Mouse (Mus musculus) frontal cortex, postnatal 25 days (tissue): Measurements from ENCODE around the gene Pmf1.
"Not testable (repeated sequence)": the region's sequence is repeated elsewhere in the genome, so short reads cannot be mapped to it uniquely, and the experiment has no call there.

Experiments used
- DNase-seq, 2 experiments: peaks; one replicate each; pipeline ENCODE4 v3.0.0; 2022; ENCODE audit warnings: low spot score in 2 of 2

The Pmf1 gene

GRCm38 (mm10) chr3:88395742-88396141 is 14.4 kb downstream of the Pmf1 start:
- DNase-seq, result no peak

- no peak for DNase-seq
Measured at GRCm38 (mm10) chr3:88395288-88395687, 14.8 kb downstream of the Pmf1 start.

- DNase-seq, result no peak
Measured at GRCm38 (mm10) chr3:88393776-88394375, 16.3 kb downstream of the Pmf1 start.

- DNase-seq, result no peak
Measured at GRCm38 (mm10) chr3:88384364-88384763, 25.8 kb downstream of the Pmf1 start, which contains the start of gene Bglap. Gene Bglap (minus strand): TSS chr3:88384464.

DNA sequence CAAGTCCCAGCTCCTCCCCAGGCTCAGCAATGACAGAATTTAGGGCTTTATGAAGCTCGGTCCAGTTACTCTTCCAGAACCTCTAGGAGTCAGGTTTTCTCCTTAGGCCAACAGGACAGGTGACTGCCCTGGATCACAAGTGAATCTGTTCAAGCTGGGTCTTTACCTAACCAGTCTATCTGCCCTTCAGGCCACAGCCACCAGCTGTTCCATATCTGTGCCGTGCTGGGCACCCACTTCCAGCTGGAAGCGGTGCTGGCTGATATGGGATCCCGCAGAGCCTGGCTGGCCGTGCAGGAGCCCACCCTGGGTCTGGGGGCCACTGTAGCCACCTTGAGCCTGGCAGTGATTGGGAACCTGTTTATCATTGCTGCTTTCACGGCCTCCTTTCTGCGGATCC is 27.7 kb downstream of the Pmf1 start:
- DNase-seq, result not testable (repeated sequence)

GRCm38 (mm10) chr3:88381389-88382315 is 28.5 kb downstream of the Pmf1 start:
- DNase-seq, result not testable (repeated sequence)

DNA sequence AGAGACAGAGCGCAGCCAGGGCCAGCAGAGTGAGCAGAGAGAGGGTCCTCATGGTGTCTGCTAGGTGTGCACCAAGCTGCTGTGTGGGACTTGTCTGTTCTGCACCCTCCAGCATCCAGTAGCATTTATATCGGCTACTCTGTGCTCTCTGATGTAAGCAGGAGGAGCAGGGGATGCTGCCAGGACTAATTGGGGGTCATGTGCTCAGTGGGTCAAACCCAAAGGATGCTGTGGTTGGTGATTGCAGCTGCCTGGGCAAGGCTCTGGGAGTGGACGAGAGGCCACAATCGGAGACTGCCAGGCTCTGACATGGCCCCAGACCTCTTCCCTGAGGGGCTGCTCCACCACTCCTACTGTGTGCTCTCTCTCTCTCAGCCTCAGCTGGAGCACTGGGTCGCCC is 31.5 kb downstream of the Pmf1 start, which contains the start of gene Bglap2:
Gene Bglap2, minus strand, starts transcription at position 101 of the 400 bp plus-strand sequence.
- DNase-seq, result not testable (repeated sequence)

GRCm38 (mm10) chr3:88376644-88377043 is 33.5 kb downstream of the Pmf1 start:
- not testable (repeated sequence) for DNase-seq

DNA sequence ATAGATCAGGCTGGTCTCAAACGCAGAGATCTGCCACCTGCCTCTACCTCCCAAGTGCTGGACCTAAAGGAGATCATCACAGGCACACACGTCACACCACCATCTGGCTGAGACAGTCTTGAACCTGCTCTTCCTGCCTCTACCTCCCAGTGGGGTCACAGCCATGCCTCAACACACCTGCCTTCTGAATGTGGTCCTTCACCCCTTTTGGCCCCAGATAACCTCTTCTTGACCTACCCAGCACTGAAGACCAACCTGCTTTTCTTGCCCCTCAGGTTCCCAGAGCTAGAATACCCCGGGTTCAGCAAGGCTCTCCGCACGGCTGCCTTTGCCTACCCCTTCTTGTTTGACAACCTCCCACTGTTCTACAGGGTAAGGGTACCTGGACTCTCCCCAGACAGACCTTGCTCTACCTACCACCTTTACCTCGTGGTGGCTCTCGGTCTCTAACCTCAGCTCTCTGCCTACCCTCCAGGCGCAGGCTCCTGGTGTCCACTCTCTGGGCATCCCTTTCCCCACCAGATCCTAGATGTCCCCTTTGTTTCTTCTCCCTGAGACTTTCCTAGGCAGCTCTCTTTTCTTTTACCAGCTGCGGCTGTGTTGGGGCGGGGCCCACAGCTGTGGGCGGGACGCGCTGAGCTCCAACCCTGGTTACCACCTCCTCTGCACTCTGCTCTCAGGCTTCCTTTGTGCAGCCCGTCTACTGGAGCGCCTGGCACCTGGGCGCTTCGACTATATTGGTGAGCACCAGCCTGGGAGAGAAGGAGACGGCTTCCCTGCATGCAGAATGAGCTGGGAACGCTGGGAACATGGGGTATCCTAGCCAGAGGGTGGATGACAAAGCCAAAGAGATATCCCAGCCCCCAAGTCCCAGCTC is 34.1 kb downstream of the Pmf1 start:
- DNase-seq, result not testable (repeated sequence)

DNA sequence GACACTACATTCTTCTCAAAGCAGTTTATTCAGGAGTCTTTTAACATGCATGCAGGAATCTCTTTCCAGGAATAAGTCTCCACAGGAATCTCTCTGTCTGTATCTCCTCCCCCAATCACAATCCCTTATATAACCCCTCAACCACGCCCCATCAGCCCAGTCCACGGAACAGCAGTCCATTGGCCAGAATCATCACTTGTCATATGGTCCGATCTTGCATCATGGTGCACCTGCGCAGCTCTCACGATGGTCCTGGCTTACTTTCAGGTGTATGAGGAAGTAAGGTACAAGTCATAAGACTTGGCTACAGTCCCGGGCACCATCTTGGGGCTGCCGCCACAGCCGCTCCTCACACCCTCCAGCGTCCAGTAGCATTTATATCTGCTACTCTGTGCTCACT is 37.5 kb downstream of the Pmf1 start, which contains the start of gene Bglap3:
Gene Bglap3, minus strand, starts transcription at position 101 of the 400 bp plus-strand sequence.
- not testable (repeated sequence) for DNase-seq

DNA sequence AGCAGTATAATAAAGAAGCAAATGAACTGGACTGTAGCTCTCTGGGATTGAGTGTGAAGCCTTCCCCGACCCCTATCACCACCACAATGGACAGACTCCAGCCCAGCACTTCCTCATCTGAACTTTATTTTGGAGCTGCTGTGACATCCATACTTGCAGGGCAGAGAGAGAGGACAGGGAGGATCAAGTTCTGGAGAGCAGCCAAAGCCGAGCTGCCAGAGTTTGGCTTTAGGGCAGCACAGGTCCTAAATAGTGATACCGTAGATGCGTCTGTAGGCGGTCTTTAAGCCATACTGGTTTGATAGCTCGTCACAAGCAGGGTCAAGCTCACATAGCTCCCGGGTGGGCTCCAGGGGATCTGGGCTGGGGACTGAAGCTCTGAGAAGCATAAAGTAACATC is 41.6 kb downstream of the Pmf1 start:
- DNase-seq, result not testable (repeated sequence)

DNA sequence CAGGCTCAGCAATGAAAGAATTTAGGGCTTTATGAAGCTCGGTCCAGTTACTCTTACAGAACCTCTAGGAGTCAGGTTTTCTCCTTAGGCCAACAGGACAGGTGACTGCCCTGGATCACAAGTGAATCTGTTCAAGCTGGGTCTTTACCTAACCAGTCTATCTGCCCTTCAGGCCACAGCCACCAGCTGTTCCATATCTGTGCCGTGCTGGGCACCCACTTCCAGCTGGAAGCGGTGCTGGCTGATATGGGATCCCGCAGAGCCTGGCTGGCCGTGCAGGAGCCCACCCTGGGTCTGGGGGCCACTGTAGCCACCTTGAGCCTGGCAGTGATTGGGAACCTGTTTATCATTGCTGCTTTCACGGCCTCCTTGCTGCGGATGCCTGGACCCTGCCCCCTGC is 42.6 kb downstream of the Pmf1 start:
- not testable (repeated sequence) for DNase-seq

GRCm38 (mm10) chr3:88366830-88367428 is 43.2 kb downstream of the Pmf1 start:
- DNase-seq, result peak in 1 of 2 experiments; percentile 53

- DNase-seq, result no peak
Measured at GRCm38 (mm10) chr3:88365705-88366361, 44.3 kb downstream of the Pmf1 start.

DNA sequence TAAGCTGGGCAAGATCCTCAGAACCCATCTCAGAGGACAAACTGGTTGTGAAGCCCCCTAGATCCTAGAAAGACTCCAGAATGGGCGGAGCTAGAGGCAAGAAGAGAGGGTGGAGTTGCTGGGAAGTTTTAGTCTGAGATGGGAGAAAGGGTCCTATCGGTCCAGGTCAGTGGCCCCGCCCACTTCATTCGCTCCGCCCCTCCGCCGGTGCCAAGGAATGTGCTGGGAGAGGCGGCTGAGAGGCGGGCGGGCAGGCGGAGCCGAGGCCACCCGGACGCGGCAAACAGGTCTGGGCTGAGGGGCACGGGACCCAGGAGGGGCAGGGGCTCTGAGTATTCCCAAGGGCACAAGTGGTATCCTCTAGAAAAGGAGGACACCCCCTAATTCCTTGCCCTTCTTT is 45.8 kb downstream of the Pmf1 start, which contains the start of gene Paqr6:
Gene Paqr6, plus strand, starts transcription at position 248 of the 400 bp plus-strand sequence.
- DNase-seq, result no peak

DNA sequence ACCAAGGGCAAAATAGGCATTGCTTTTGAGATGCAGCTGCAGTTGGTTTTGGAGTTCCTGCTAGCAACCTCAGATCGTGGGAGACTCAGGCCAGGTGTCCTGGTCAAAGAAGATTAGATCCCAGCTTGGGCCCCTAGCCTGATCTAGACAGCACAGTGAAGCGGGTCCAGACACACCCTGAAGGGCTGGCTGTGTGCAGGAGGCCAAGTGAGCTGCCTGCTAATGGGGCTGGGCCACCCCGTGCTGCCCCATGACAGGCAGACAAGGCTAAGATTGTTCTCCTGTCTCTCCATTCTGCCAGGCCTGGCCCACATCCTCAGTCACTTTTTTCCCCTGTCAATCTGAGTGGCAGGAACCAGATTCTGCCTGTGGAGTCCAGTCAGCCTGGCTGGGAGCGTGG is 46.4 kb downstream of the Pmf1 start:
- DNase-seq, result no peak

DNA sequence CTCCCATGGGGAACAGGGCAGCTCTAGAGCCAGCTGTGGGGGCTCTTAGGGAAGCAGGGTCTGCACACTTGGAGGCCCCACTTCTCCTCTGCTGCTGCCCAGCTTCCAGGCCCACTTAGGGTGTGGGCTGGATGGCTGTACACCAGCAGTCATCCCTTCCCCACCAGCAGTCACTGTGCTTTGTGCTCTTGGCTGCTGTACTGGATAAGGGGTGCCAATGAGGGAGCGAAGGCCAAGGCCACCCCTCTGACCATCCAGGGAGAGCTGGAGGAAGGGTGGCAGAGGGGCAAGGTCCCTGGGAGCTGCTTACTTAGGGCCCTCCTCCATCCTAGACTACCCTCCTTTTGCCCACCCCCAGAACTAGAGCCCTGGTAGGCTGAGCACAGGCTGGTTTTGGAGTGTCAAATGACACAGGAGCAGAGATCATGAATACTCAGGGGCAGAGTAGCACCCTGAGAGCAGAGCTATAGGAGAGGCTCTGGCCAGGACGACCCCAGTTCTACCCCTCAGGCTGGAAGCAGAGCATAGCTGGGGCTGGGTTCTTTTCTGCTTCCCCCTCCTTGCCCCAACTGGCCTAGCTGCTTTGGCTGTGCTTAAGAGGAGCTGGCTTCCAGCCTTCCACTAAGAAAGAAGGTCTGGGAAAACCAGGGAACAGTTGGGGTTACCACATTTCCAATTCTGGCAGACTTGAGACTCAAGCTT is 48.4 kb downstream of the Pmf1 start:
- no peak for DNase-seq

- DNase-seq, result no peak
Measured at GRCm38 (mm10) chr3:88361096-88361495, 49.0 kb downstream of the Pmf1 start.

DNA sequence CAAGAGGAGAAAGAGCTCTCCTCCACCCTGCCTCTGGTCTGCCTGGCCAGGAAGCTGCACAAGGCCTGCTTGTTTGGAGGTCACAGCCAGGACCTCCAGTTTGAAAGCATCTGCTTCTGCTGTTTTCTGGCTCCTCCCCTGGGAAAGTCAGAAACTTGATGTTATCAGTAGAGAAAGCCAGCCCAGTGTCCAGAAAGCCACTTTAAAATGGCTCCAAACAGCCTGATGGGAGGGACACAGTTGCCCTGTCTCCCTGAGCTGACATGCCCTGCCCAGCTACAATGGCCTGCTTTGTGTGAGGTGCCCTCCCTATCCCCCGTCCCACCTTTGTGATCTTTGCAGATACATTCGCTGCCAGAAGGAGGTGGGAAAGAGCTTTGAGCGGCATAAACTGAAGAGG is 50.1 kb downstream of the Pmf1 start:
- no peak for DNase-seq

GRCm38 (mm10) chr3:88359584-88359983 is 50.5 kb downstream of the Pmf1 start:
- no peak for DNase-seq
